Mouse (Mus musculus) megakaryocyte, embryonic 14.5 days (primary cell): ENCODE measurements around the gene Nicn1. TPM values are rescaled to one million over a fixed set of nuclear protein-coding genes. Genes with fewer than 3 reads are reported as not detected.
"Not testable (repeated sequence)": the region's sequence is repeated elsewhere in the genome, so short reads cannot be mapped to it uniquely, and the experiment has no call there.

Experiments used
- H3K27me3 ChIP-seq: replicated peaks from 2 replicates; pipeline ENCODE3; 2012; ENCODE audit warnings: inconsistent platforms
- H3K36me3 ChIP-seq: replicated peaks from 2 replicates; pipeline ENCODE3; 2012; ENCODE audit warnings: low read length, inconsistent platforms, mixed read lengths
- H3K4me1 ChIP-seq: 2 replicates; pipeline ENCODE4 v1.6.1; 2012; ENCODE audit warnings: inconsistent platforms
- H3K4me3 ChIP-seq: replicated peaks from 2 replicates; pipeline ENCODE3; 2012; ENCODE audit warnings: moderate library complexity, mild to moderate bottlenecking, inconsistent platforms
- H3K9me3 ChIP-seq: 2 replicates; pipeline ENCODE4 v1.6.1; 2012; ENCODE audit warnings: inconsistent platforms
- FLI1 ChIP-seq: IDR thresholded peaks from 2 replicates; pipeline ENCODE4 v1.6.1; 2012; ENCODE audit warnings: low read length, inconsistent platforms, mixed read lengths
- GATA1 ChIP-seq: IDR thresholded peaks from 3 replicates; pipeline ENCODE4 v1.6.1; 2012; ENCODE audit warnings: mixed read lengths, low read length, inconsistent platforms, borderline replicate concordance
- polyA plus RNA-seq: library from polyadenylated mRNA; stranded (reverse); fragments of >175 nt; gene quantifications from 2 replicates; pipeline ENCODE4 v1.2.3, GENCODE M21; 2012; ENCODE audit warnings: low replicate concordance; ENCODE audit not compliant: insufficient read depth

The Nicn1 gene
- polyA plus RNA-seq, 1 experiment, result not detected

DNA sequence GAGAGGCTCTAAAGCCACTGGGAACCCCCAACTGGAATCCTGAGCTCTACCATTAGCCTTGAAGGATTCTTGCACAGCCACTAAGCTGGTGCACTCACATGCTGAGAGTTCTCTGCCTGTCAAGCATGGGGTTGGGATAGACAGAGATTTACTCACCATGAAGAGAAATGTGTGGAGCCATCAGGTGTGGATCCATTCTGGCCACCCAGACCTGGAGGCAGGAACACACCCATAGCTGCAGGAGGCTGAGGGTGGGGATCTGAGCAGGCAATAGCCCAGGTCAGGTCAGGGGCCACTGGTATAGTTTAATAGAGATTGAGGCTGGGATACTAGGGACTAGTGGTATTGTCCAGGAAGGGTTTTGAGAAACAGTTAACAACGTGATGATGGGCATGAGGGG lies 14.9 kb downstream of the Nicn1 start:
- H3K4me3 ChIP-seq, result peak overlapping the region; percentile 94
- TF ChIP-seq GATA1 (no peak), FLI1 (no peak)
- no peaks in the 10 kb centered on the region for H3K27me3 ChIP-seq
- peaks cover 58% of the 10 kb centered on the region for H3K4me1 ChIP-seq
- peaks cover 46% of the 10 kb centered on the region for H3K36me3 ChIP-seq
- no peaks in the 10 kb centered on the region for H3K9me3 ChIP-seq

DNA sequence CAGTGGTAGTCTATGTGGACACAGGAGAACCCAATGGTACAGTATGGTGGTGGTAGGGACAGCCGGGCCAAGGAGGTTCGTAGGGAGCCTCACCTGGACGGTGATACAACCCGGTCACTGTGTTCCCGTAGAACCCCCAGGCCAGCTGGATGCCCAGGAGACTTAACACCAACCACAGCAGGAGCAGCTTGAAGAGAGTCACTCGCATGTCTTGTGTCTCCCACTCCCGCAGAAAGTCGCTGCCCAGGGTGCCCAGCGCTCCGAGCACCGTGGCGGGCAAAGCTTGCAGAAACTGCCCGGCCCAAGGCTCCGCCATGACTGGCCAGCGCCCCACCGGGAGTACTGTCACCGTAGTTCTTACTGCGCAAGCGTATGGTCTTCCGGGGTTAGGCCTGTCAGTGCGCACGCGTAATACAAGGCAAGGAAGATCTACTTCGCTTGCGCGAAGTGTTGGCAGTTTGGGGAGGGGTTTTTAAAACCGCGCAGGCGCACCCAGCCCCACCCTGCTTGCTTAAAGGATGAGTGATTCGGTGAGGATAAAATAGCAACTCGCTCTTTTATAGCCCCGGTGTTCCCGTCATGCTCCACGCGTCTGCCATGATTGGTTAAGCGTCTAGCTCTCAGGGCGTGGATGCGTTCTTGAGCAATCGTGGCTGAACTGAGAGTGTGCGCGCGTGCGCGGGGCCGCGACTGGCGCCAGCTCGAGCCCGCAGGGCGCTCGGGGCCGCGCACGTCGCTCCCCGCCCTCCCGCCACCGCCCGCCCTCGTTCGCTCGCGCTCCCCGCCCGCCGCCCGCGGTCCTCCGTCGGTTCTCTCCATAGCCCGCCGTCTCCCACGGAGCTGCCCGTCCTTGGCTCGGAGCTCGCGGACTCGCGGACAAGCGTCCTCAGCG lies 15.6 kb downstream of the Nicn1 start, which contains the start of the genes Rhoa and Tcta:
TSS of gene Rhoa (plus strand) at position 501 of the 892 bp plus-strand sequence.
TSS of gene Tcta (minus strand) at position 532 of the 892 bp plus-strand sequence.
- Histone ChIP-seq H3K36me3 (peaks cover 44% of the 10 kb centered on the region), H3K4me3 (peak within 1 kb of the TSS; percentile 94), H3K4me1 (peaks cover 65% of the 10 kb centered on the region), H3K27me3 (no peaks in the 10 kb centered on the region), H3K9me3 (no peaks in the 10 kb centered on the region)
- TF ChIP-seq GATA1, result no peak
- TF ChIP-seq FLI1, result no peak

DNA sequence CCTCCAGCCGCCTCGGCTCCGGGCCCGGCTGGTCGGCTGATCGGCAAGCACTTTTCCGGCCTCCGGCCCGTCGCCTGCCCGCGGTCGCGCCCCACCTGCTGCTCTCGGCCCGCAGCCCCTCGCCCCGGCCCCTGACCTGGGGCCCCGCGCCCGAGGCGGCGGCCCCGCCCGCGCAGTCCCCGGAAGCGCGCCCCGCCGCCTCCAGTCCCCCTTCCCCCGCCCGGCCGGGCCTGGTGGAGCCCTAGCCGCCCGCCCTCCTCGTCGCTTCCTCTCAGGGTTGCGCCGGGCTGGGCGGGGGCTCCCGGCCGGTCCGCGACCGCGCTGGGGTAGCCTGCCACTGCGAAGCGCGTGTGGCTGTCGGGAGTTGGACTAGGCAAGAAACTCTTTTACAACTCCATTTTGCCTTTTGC lies 16.3 kb downstream of the Nicn1 start:
- peak overlapping the region; percentile 94 for H3K4me3 ChIP-seq
- H3K4me1 ChIP-seq, result peaks cover 67% of the 10 kb centered on the region
- TF ChIP-seq GATA1 (no peak), FLI1 (no peak)

DNA sequence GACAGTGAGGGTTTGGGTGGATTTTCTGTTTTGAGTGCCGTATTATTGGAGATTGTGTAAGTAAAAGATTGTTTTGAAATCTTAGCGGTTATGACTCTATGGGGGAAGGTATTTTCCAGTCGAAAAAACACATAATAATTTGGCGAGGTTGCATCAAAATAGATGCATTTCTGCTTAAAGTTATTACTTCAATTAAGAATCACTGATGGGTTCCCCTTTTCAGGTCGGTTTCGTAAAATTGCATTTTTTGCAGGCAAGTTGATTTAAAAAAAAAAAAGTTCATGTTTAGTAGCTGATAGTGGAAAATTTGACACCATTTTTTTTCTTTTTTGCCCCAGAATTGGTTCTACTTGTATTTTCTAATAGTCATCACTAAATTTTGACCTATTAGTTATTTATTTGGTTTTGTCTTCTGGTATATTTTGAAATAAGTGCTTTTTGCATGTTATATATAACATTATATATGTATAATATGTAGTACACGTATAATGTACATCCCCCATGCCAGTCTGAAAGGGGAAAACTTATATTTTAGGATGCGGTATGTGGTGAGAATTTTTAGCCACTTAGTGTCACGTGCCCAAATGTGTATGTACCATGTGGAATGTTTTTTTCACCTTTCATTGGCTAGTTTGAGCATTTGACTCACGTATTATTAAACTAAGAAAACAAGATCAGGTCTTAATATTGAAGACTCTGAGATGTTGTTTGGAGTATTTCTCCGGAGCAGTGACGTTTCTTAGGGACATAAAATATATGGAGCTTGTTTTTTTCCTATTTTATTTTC lies 17.0 kb downstream of the Nicn1 start:
- Histone ChIP-seq H3K36me3 (peaks cover 47% of the 10 kb centered on the region), H3K4me1 (peaks cover 70% of the 10 kb centered on the region), H3K9me3 (no peaks in the 10 kb centered on the region), H3K27me3 (no peaks in the 10 kb centered on the region), H3K4me3 (peak overlapping the region; percentile 94)
- TF ChIP-seq GATA1 (no peak), FLI1 (no peak)

More for the DNA sequence above, 16.3 kb downstream of the Nicn1 start:
- Histone ChIP-seq H3K9me3 (no peaks in the 10 kb centered on the region), H3K27me3 (no peaks in the 10 kb centered on the region), H3K36me3 (peaks cover 46% of the 10 kb centered on the region)

DNA sequence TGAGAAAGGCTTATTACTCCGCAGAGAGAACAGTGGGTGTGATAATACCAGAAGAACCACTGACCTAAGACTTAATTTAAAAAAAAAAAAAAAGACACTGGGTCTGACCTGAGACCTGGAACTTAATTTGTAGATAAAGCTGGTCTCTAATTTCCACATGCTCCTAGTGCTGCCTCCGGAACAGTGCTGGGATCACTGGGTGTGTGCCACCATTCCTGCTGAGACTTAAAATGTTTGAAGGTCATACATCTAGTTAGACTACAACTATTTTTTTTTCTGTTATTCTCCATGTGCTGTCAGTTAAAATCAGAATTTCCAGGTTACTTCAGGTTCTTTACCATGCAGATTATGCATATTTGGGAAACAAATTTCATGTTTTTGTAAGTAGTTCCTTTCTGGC lies 17.9 kb downstream of the Nicn1 start:
- H3K36me3 ChIP-seq, result peaks cover 44% of the 10 kb centered on the region
- peaks cover 70% of the 10 kb centered on the region for H3K4me1 ChIP-seq
- H3K9me3 ChIP-seq, result no peaks in the 10 kb centered on the region
- TF ChIP-seq GATA1 (no peak), FLI1 (no peak)
- H3K4me3 ChIP-seq, result peak overlapping the region; percentile 94
- H3K27me3 ChIP-seq, result no peaks in the 10 kb centered on the region

DNA sequence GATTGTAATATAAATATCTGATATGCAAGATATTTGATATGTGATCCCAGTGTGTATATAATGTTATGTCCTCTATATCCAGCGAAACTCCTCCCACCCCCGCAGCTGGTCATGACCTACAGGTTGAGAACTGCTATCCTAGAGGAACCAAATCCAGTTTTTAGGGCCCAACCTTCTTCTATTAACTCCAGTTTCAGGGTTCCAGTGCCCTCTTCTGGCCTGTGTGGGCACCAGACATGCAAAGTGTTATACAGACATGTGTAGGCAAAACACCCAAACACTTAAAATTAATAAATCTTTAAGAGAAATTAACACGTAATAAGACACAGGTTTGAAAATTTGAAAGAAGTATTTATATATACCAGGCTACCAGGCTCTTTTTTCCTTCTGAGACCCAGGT lies 27.3 kb downstream of the Nicn1 start:
- H3K9me3 ChIP-seq, result no peaks in the 10 kb centered on the region
- H3K4me3 ChIP-seq, result no peak overlapping the region
- H3K4me1 ChIP-seq, result peaks cover 41% of the 10 kb centered on the region
- H3K27me3 ChIP-seq, result no peaks in the 10 kb centered on the region
- TF ChIP-seq GATA1, result no peak
- no peak for TF ChIP-seq FLI1
- H3K36me3 ChIP-seq, result peaks cover 79% of the 10 kb centered on the region

DNA sequence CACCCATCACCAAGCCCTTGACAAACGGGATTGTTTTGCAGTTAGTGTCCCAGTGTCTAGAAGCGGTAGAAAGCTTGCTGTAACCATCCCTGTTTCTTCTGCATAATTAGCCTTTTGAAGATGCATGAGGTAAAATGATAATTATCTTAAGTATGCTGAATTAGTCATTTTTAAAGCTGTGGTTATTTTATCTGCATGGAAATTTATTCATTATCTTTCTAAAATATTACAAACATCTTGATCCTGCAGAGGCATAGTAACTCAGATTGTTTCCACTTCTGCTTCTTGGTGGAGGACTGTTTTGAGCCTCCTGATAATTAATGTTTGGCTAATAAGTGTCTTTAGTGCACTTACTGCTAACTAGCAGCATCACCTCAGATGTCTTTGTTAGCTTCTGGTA lies 28.2 kb downstream of the Nicn1 start:
- H3K4me1 ChIP-seq, result peaks cover 48% of the 10 kb centered on the region
- no peak overlapping the region for H3K4me3 ChIP-seq
- peaks cover 83% of the 10 kb centered on the region for H3K36me3 ChIP-seq
- H3K9me3 ChIP-seq, result no peaks in the 10 kb centered on the region
- H3K27me3 ChIP-seq, result no peaks in the 10 kb centered on the region
- no peak for TF ChIP-seq GATA1
- TF ChIP-seq FLI1, result no peak

DNA sequence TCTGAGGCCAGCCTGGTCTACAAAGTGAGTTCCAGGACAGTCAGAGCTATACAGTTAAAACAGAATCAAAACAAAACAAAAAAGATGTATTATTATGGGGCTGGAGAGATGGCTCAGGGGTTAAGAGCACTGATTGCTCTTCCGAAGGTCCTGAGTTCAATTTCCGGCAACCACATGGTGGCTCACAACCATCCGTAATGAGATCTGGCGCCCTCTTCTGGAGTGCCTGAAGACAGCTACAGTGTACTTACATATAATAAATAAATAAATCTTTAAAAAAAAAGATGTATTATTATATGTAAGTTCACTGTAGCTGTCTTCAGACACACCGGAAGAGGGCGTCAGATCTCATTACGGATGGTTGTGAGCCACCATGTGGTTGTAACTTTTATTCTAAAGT lies 31.8 kb downstream of the Nicn1 start:
- H3K27me3 ChIP-seq, H3K4me3 ChIP-seq, H3K9me3 ChIP-seq: not testable (repeated sequence)
- Histone ChIP-seq H3K4me1 (peaks cover 58% of the 10 kb centered on the region), H3K36me3 (peaks cover 81% of the 10 kb centered on the region)

DNA sequence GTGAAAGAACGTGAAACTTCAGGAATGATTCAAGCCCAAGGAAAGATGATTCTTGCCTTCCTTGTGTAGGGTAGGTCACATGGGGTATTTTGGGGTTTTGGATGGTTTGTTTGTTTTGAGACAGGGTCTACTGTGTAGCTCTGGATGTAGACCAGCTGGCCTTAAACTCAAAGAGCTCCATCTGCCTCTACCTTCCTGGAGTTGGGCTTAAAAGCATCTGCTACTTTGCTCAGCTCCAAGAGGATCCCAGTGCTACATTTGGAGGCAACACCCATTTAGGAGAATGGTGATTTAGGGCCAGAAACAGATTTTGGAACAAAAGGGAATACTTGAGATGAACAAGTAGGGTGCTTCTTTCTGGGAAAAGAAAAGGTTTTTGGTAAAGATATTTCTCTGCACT lies 34.6 kb downstream of the Nicn1 start:
- no peaks in the 10 kb centered on the region for H3K27me3 ChIP-seq
- no peak overlapping the region for H3K4me3 ChIP-seq
- peaks cover 42% of the 10 kb centered on the region for H3K4me1 ChIP-seq
- peaks cover 87% of the 10 kb centered on the region for H3K36me3 ChIP-seq
- no peak for TF ChIP-seq GATA1
- no peak for TF ChIP-seq FLI1
- no peaks in the 10 kb centered on the region for H3K9me3 ChIP-seq

DNA sequence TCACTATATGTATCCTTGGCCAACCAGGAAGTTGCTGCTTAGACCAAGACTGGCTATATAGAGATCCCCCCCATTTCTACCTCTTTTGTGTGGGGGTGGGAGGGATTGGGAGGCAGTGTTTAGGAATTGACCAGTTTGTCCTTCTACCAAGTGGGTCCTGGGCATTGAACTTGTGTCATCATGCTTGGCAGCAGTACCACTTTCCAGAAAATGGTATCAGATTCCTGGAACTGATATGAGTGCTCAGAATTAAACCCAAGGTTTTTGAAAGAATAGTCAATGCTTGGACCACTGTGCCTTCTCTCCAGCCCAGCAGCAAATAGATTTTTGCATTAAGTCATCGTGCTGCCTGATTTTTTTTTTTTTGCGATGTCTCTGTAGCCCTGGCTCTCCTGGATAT lies 35.6 kb downstream of the Nicn1 start:
- H3K4me3 ChIP-seq, result no peak overlapping the region
- H3K4me1 ChIP-seq, result peaks cover 40% of the 10 kb centered on the region
- TF ChIP-seq FLI1 (no peak), GATA1 (no peak)
- no peaks in the 10 kb centered on the region for H3K9me3 ChIP-seq
- H3K36me3 ChIP-seq, result peaks cover 88% of the 10 kb centered on the region
- H3K27me3 ChIP-seq, result no peaks in the 10 kb centered on the region
